Mouse (Mus musculus) A20 (cell line): ENCODE results near the gene Slc25a23.

Experiments used
- DNase-seq: peaks from one replicate; pipeline ENCODE4 v3.0.0-alpha.2; 2011; ENCODE audit warnings: low read depth, low spot score

Slc25a23 gene

DNA sequence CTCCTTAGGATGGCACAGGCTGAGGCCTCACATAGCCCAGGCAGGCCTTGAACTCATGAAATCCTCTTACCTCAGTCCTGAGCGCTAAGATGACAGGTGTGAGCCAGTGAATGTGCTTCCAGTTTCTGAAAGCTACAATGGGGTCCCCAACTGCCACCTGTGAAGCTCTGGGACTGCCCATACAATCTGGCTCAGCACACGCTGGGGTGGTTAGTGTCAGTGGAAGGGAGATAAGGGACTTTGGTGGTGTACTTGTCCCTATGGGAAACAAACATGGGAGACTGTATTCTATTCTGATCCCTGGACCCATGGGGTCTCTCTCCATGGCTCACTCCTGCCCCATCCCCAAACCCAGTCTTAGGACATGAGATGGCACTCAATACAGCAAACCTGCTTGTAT lies 40.0 kb downstream of the Slc25a23 start:
- DNase-seq = no peak

DNA sequence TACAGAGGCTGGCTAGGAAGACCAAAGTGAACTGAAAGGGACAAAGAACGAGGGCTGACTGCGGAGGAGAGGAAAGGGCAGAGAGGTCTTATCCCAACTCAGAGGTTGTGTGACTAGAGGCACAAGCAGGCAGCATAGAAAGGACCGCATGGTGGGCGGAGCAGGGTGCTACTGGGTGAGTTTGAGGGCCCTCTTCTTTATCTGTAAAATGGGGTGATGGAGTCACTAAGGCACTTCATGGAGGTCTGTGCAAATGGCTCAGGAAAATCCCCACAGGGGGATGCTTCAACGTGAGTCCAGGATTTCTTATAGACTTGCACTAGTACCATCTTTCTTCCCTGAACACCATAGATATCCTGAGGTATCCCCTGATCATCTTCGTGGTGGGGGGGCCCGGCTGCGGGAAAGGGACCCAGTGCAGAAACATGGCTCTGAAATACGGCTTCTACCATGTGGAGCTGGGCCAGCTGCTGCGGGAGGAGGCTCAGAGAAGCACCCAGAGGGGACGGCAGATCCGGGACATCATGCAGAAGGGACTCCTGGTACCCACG lies 47.3 kb downstream of the Slc25a23 start:
- no peak for DNase-seq

DNA sequence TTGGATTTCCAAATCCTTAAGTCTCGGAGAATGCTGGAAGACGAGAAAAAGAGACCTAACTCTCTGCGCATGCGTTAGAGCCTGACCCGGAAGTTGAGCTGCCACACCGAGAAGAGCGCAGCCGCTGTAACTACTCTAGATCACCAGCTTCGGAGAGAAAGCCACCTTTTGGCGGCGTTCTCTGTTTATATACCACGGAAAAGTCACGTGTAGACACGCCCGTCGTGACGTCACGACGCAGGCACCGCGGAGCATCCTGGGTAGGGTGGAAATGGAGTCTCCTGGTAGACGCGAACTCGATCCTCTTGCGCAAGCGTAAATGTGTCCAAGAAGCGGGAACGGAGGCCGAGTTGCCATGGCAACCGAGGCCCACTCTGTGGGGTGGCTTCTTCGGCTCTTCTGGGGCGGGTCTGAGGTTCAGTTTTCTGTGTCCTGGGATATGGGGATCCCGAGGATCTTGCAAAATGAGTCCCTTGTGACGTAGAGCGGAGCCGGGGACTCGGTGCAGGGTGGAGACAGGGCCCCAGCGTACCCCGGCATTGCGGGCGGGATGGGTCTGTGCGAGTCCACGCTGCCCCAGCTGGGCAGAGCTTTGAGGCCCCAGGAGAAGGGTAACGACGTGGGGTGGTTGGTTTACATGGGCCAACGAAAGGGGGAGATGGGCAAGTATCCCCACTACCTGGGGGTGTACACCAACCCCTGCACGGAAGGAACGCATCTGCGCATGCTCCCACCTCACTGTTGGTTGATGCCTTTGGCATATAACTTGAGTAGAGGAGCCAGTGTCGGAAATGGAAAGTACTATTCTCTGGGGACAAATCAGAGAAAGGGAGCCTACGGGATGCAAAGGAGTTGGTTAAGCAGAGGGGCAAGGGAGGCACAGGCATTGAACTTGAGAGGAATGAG lies 48.2 kb downstream of the Slc25a23 start, which contains the start of the genes Gtf2f1 and Gm17949:
Gene Gtf2f1 (minus strand): TSS at position 53 of the 906 bp plus-strand sequence.
Gene Gm17949 (plus strand): TSS at position 234 of the 906 bp plus-strand sequence.
- DNase-seq = peak; percentile 100

GRCm38 (mm10) chr17:57010911-57011235 lies 48.8 kb downstream of the Slc25a23 start:
- DNase-seq = no peak

- no peak for DNase-seq
Observed at GRCm38 (mm10) chr17:57007137-57007905, 52.3 kb downstream of the Slc25a23 start.

DNA sequence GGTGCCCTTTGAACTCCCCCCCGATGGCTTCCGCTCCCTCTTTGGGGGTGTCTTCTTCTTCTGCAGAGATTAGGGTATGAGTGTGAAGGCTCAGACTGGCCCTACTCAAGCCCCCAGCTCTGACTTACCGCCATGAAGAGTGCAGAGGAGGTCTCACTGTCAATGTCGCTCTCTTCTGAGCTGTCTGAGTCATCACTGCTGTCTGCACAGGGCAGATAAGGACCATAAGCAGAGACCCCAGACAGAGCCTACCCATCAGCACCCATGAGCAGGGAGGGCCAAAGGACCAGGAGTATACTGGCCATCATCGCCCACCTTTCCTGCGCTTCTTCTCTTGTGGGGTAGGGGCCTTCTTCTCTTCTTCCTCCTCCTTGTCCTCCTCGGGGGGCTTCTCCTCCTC lies 55.7 kb downstream of the Slc25a23 start:
- no peak for DNase-seq

DNA sequence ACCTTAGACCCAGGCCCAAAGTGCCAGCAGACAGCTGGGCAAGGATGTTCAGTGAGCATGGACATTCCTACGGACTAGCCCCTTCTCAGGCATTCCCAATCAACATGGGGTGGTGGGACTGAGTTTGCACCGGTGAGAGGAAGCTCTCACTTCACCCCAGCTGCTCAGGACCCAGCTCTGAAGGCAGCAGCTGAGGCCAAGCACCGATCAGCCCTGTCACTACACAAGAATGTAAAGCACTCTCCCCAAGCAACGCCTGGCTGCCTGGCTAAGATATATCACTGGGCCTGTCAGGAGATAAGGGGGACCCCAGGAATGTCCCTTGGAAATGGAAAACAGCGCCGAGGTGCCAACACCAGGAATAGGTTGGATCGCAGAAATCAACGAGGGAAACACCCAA lies 58.4 kb downstream of the Slc25a23 start:
- DNase-seq = no peak

DNA sequence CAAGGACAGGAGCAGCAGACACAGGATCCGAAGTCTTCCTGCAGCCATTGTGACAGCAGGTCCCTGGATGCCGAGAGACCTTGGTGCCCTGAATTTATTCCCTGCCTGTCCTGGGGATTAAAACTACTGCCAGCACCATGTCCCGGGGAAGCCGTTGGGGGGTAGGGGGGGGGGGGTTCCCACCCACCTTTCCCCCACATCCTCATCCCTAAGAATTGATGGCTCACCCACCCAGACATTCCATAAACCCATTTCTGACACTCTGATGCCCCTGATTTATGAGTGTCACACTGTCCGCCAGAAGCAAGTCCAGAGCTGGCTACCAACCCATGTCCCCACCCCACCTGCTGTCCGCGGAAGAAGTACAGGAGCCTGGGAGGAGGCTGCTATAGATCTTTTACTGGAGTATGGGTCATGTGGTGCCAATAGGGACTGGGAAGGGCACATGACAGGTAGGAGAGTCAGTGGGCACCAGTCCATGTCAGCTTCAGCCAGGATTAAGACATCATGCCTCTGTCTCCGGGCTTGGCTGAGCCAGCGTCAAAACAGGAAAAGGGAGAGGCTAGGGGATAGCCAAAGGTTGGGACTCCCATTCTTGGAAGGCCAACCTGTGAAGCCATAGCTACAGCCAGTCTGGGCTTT lies 59.6 kb downstream of the Slc25a23 start, which contains the start of gene Pspn:
Gene Pspn (minus strand): TSS at position 51 of the 642 bp plus-strand sequence.
- DNase-seq = no peak

- DNase-seq = no peak
Observed at GRCm38 (mm10) chr17:56999414-56999813, 60.2 kb downstream of the Slc25a23 start.

- peak; percentile 99 for DNase-seq
Observed at GRCm38 (mm10) chr17:56997029-56997667, 62.5 kb downstream of the Slc25a23 start, which contains the start of gene Alkbh7. Gene Alkbh7 (plus strand): TSS chr17:56997339.

GRCm38 (mm10) chr17:56996506-56996905 lies 63.2 kb downstream of the Slc25a23 start:
- no peak for DNase-seq

- no peak for DNase-seq
Observed at GRCm38 (mm10) chr17:56995046-56995445, 64.6 kb downstream of the Slc25a23 start.
